ENCODE assay signal across 8 mouse cellular contexts in genomic region chr5:124165622-124166570, GRCm38 (mm10). TPM values are rescaled to one million over a fixed set of nuclear protein-coding genes. Genes with fewer than 3 reads are reported as not detected.
DNase-seq lines count a peak whose midpoint lies in the region; ATAC-seq and TF ChIP-seq lines count a peak whose summit lies in the region.

No protein-coding gene starts in this region.

- ATAC-seq in embryonic facial prominence, embryonic 14.5 days (ENCODE audit: low read depth) = peak; percentile 85
- peak; percentile 21; the same call in 1 of the 2 replicates for ATAC-seq in hindbrain, postnatal 0 days

- DNase-seq in embryo, embryonic 10 days (ENCODE audit: low spot score) = peak; percentile 41
- DNase-seq in embryo, embryonic 10.5 days (ENCODE audit: low spot score) = no peak
- peak; percentile 38 for DNase-seq in CD4-positive helper T cell, adult 2 months (ENCODE audit: low read depth, low spot score)
- DNase-seq in embryonic facial prominence, embryonic 14.5 days (ENCODE audit: low spot score) = peak; percentile 88
- peak; percentile 79 for DNase-seq in hindbrain, postnatal 0 days (ENCODE audit: low spot score)
- DNase-seq in midbrain, embryonic 10.5 days (ENCODE audit: low spot score) = no peak
- peak; percentile 73 to 76 for DNase-seq in thymus, postnatal 10 days (ENCODE audit: low spot score in 2 of 2)
- DNase-seq in kidney, adult 9 months = no peak

- no peaks in the 10 kb centered on the region for H3K9me3 ChIP-seq in embryonic facial prominence, embryonic 14.5 days (ENCODE audit: control insufficient read depth, low read length)
- H3K9me3 ChIP-seq in hindbrain, postnatal 0 days (ENCODE audit: low read length) = no peaks in the 10 kb centered on the region
- no peaks in the 10 kb centered on the region for H3K9me3 ChIP-seq in midbrain, embryonic 10.5 days (replicated peaks)

- H3K4me1 ChIP-seq in embryonic facial prominence, embryonic 14.5 days (ENCODE audit: control insufficient read depth, insufficient read depth, low read length) = peaks cover 44% of the 10 kb centered on the region
- peaks cover 43% of the 10 kb centered on the region for H3K4me1 ChIP-seq in hindbrain, postnatal 0 days (ENCODE audit: insufficient read depth, low read length)
- peaks cover 63% of the 10 kb centered on the region for H3K4me1 ChIP-seq in midbrain, embryonic 10.5 days

- WGBS in embryonic facial prominence, embryonic 14.5 days = 41% methylated on average over 14 of the region's 15 CpGs
- WGBS in hindbrain, postnatal 0 days = 31% methylated on average over 15 of the region's 15 CpGs
- WGBS in midbrain, embryonic 10.5 days = 57% methylated on average over 15 of the region's 15 CpGs

- 0 out of 2 replicates have a peak overlapping the region, but pooled peaks have one; percentile 6 for H3K4me2 ChIP-seq in embryonic facial prominence, embryonic 14.5 days (ENCODE audit: low read depth, low read length)
- H3K4me2 ChIP-seq in hindbrain, postnatal 0 days (ENCODE audit: low read depth, low read length) = no peak overlapping the region

- H3K36me3 ChIP-seq in embryonic facial prominence, embryonic 14.5 days (ENCODE audit: control insufficient read depth, insufficient read depth, low read length) = no peaks in the 10 kb centered on the region
- no peaks in the 10 kb centered on the region for H3K36me3 ChIP-seq in hindbrain, postnatal 0 days (ENCODE audit: insufficient read depth, low read length)
- no peaks in the 10 kb centered on the region for H3K36me3 ChIP-seq in midbrain, embryonic 10.5 days

- no peaks in the 10 kb centered on the region for H3K27me3 ChIP-seq in embryonic facial prominence, embryonic 14.5 days (replicated peaks; ENCODE audit: control insufficient read depth, insufficient read depth, low read length)
- no peaks in the 10 kb centered on the region for H3K27me3 ChIP-seq in hindbrain, postnatal 0 days (ENCODE audit: insufficient read depth, low read length)
- no peaks in the 10 kb centered on the region for H3K27me3 ChIP-seq in midbrain, embryonic 10.5 days (ENCODE audit: low read depth, poor library complexity, severe bottlenecking)

- TF ChIP-seq CTCF in hindbrain, postnatal 0 days (IDR thresholded peaks at IDR 0.05; ENCODE audit: low read depth) = no peak

- 0 out of 2 replicates have a peak overlapping the region, but pooled peaks have one; percentile 27 for H3K9ac ChIP-seq in embryonic facial prominence, embryonic 14.5 days (ENCODE audit: low read depth, low read length)
- no peak overlapping the region for H3K9ac ChIP-seq in hindbrain, postnatal 0 days (replicated peaks; ENCODE audit: low read length)

- H3K4me3 ChIP-seq in embryonic facial prominence, embryonic 14.5 days (ENCODE audit: low read depth, low read length) = no peak overlapping the region
- H3K4me3 ChIP-seq in hindbrain, postnatal 0 days (ENCODE audit: low read length) = no peak overlapping the region
- no peak overlapping the region for H3K4me3 ChIP-seq in midbrain, embryonic 10.5 days

- H3K27ac ChIP-seq in embryonic facial prominence, embryonic 14.5 days (replicated peaks; ENCODE audit: low read depth, low read length) = peak overlapping the region; percentile 68
- H3K27ac ChIP-seq in hindbrain, postnatal 0 days = peak overlapping the region; percentile 73
- H3K27ac ChIP-seq in midbrain, embryonic 10.5 days (replicated peaks) = peak overlapping the region; percentile 46; the same call in 1 of the 2 replicates

RNA-seq across cellular contexts. Expression of gene Arl6ip4, which starts 50.0 kb away (rescaled TPM):
- 76.5 and 77.5 TPM in 2 replicates for polyA plus RNA-seq in embryonic facial prominence, embryonic 14.5 days (2014; fragmentation: Nextera tagmentation; extraction: Ambion mirVana)
- 32.5 and 45.2 TPM in 2 replicates for total RNA-seq in hindbrain, postnatal 0 days (2014; rRNA removed)
- 115 and 121 TPM in 2 replicates for polyA plus RNA-seq in hindbrain, postnatal 0 days (2015; fragmentation: Nextera tagmentation; extraction: Ambion mirVana)
- polyA plus RNA-seq in midbrain, embryonic 10.5 days (2016; fragmentation: Nextera tagmentation; extraction: Ambion mirVana) = 123 and 132 TPM in 2 replicates

RNA-seq across cellular contexts. Expression of gene Ogfod2, which starts 53.8 kb away (rescaled TPM):
- polyA plus RNA-seq in embryonic facial prominence, embryonic 14.5 days (2014; fragmentation: Nextera tagmentation; extraction: Ambion mirVana) = 14.3 and 16.1 TPM in 2 replicates
- 52.0 and 110 TPM in 2 replicates for total RNA-seq in hindbrain, postnatal 0 days (2014; rRNA removed)
- 36.0 and 38.2 TPM in 2 replicates for polyA plus RNA-seq in hindbrain, postnatal 0 days (2015; fragmentation: Nextera tagmentation; extraction: Ambion mirVana)
- 18.1 TPM in 2 replicates for polyA plus RNA-seq in midbrain, embryonic 10.5 days (2016; fragmentation: Nextera tagmentation; extraction: Ambion mirVana)

Comparison
In these comparisons a context has a peak if more than half of its experiments do, and no peak if none do; other contexts are left out.
1. DNase-seq: peak in embryo, embryonic 10 days (single experiment), CD4-positive helper T cell, adult 2 months (single experiment), embryonic facial prominence, embryonic 14.5 days (single experiment), hindbrain, postnatal 0 days (single experiment) and thymus, postnatal 10 days (2 of 2); none in embryo, embryonic 10.5 days (single experiment), midbrain, embryonic 10.5 days (single experiment) and kidney, adult 9 months (single experiment).
2. Peak in every context shown above with its lines, with median percentiles within 50 percentile points of each other: H3K27ac ChIP-seq.